Mouse (Mus musculus) lung, embryonic 14.5 days (tissue): Measurements from ENCODE around the gene Plekhm2. TPM values are rescaled to one million over a fixed set of nuclear protein-coding genes. Genes with fewer than 3 reads are reported as not detected.
A peak's percentile ranks its signal among the peaks of the same experiment; 100 is the strongest.

Source experiments
- ATAC-seq: fragments of 200-750 bp; cut with Nextera tagmentation; 2 replicates; pipeline ENCODE4 v1.8.0; 2017; ENCODE audit warnings: mild to moderate bottlenecking, moderate TSS enrichment, moderate library complexity; ENCODE audit not compliant: insufficient read depth
- DNase-seq: peaks from one replicate; pipeline ENCODE4 v3.0.0-alpha.2; 2015
- H3K27ac ChIP-seq: fragments of 300-500 bp; sonication (generic); 2 replicates; pipeline ENCODE4 v1.5.1; 2014; ENCODE audit warnings: low read depth, mild to moderate bottlenecking, moderate library complexity
- H3K27me3 ChIP-seq: fragments of 300-500 bp; sonication (generic); 2 replicates; pipeline ENCODE4 v1.6.1; 2014; ENCODE audit warnings: low read length, control low read depth; ENCODE audit not compliant: insufficient read depth
- H3K36me3 ChIP-seq: fragments of 300-500 bp; sonication (generic); 2 replicates; pipeline ENCODE4 v1.6.1; 2014; ENCODE audit warnings: control low read depth; ENCODE audit not compliant: insufficient read depth
- H3K4me1 ChIP-seq: fragments of 300-500 bp; sonication (generic); 2 replicates; pipeline ENCODE4 v1.6.1; 2014; ENCODE audit warnings: antibody characterized with exemption, control low read depth; ENCODE audit not compliant: insufficient read depth
- H3K4me2 ChIP-seq: fragments of 300-500 bp; sonication (generic); 2 replicates; pipeline ENCODE4 v1.6.1; 2014; ENCODE audit warnings: mild to moderate bottlenecking
- H3K4me3 ChIP-seq: fragments of 300-500 bp; sonication (generic); 2 replicates; pipeline ENCODE4 v1.5.1; 2014; ENCODE audit warnings: low read depth, low read length
- H3K9ac ChIP-seq: fragments of 300-500 bp; sonication (generic); 2 replicates; pipeline ENCODE4 v1.6.1; 2014
- H3K9me3 ChIP-seq: fragments of 300-500 bp; sonication (generic); 2 replicates; pipeline ENCODE4 v1.6.1; 2016; ENCODE audit warnings: low read depth, low read length, control low read depth
- CTCF ChIP-seq: IDR thresholded peaks from 2 replicates; pipeline ENCODE4 v1.5.1; 2016; ENCODE audit warnings: antibody characterized with exemption, low read depth
- WGBS: fragments of 180-500 bp; shearing (Covaris S2); extraction: QIAGEN DNeasy Blood & Tissue Kit; methylation state at CpG from one replicate; pipeline ENCODE4 v1.1.7; 2014; 5-methylcytosine and 5-hydroxymethylcytosine counted together
- polyA plus RNA-seq: library from polyadenylated mRNA; unstranded; fragments of >200 nt; fragmentation: Nextera tagmentation; extraction: Ambion mirVana; gene quantifications from 2 replicates; pipeline ENCODE4 v1.2.1, GENCODE M21; 2014

The Plekhm2 gene
- polyA plus RNA-seq, 1 experiment from 2014 or later, result 5.4 TPM

DNA sequence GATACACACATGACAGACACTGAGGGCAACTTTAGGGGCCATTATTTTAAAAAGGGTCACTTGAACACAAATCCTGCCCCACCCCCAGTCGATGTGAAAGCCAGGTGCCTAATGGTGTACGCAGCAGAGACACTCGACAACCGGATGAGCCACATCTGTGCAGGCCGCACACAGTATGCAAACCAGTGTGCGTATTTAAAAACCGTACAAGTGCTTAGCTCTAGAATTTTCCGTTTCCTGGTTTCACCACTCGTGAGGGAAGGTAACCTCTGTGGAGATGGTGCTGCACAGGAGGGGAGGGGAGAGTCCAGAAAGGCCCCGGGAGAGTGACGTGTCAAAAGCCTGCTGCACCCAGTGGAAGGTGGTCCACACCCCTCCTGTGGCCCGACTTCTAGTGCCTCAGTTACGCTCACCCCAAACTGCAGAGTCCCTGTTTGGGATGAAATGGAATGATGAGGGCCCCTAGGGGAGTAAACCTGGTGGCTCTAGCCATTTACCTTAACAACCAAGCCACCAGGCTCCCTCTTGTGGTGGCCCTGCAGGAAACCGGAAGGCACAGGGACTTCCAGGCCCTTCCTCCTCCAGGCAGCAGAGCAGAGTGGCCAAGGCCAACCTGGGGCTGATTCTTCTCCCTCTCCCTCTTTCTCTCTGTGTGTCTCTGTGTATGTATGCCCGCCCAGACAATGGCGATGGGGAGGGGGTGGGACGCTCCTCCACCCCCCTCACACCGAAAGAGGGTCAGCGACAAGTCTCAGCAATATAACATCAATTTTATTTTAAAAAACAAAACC, 39.5 kb downstream of the Plekhm2 start:
- DNase-seq, result peak; percentile 56

DNA sequence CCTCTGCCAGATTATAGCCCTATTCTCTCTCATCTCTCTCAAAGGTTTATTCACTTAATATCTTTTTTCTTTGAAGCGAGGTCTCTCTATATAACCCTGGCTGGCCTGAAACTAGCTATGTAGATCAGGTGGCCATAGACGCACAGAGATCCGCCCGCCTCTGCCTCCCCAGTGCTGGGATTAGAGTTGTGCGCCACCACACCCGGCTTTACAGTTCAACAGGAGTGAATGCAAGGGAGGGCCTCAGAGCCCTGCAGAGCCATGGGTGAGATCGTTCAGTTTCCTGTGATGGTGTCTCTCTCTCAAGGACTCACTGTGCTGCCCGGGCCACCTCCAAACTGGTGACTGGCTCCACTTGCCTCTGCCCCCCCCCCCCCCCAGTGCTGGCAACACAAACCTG, 40.6 kb downstream of the Plekhm2 start:
- ATAC-seq (no peak), DNase-seq (no peak)
- Histone ChIP-seq H3K9ac (no peak overlapping the region), H3K9me3 (no peaks in the 10 kb centered on the region), H3K4me3 (no peak overlapping the region), H3K27me3 (no peaks in the 10 kb centered on the region), H3K4me2 (no peak overlapping the region), H3K36me3 (peaks cover 39% of the 10 kb centered on the region), H3K4me1 (no peaks in the 10 kb centered on the region), H3K27ac (no peak overlapping the region)
- TF ChIP-seq CTCF, result no peak
- 83% methylated on average over 8 of the region's 8 CpGs for WGBS

More for the DNA sequence above, 39.5 kb downstream of the Plekhm2 start:
- no peak overlapping the region for H3K4me2 ChIP-seq
- peaks cover 50% of the 10 kb centered on the region for H3K36me3 ChIP-seq
- no peak overlapping the region for H3K9ac ChIP-seq
- no peak for ATAC-seq
- peak; percentile 65 for TF ChIP-seq CTCF
- no peaks in the 10 kb centered on the region for H3K9me3 ChIP-seq
- H3K4me3 ChIP-seq, result no peak overlapping the region
- no peak overlapping the region for H3K27ac ChIP-seq
- no peaks in the 10 kb centered on the region for H3K27me3 ChIP-seq
- 69% methylated on average over 19 of the region's 19 CpGs for WGBS
- H3K4me1 ChIP-seq, result no peaks in the 10 kb centered on the region

DNA sequence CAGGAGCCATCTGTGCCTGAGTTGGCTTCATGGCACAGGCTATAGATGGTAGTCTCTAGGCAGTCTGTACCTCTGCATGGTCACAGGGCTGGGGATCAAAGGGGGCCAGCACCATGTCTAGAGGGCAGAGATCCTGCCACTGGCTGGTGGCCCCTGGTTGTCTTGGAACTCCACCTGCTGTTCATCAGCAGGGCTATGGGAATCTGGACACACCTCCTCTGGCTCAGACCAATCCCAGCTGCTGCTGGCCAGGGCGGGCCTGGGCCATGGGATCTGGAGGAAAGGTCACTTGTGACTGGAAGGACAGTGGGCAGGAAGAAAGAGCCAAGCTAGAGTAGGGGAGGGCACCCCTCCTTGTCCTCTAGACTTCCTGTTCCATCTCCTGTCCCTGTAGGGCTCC, 41.0 kb downstream of the Plekhm2 start, which contains the start of gene Slc25a34:
TSS of gene Slc25a34 (minus strand) at position 156 of the 400 bp plus-strand sequence.
- Histone ChIP-seq H3K9me3 (no peaks in the 10 kb centered on the region), H3K27ac (no peak within 1 kb of the TSS), H3K4me2 (no peak within 1 kb of the TSS), H3K9ac (no peak within 1 kb of the TSS), H3K4me1 (no peaks in the 10 kb centered on the region; the same call in 1 of the 2 replicates), H3K36me3 (peaks cover 34% of the 10 kb centered on the region), H3K4me3 (no peak within 1 kb of the TSS), H3K27me3 (no peaks in the 10 kb centered on the region)
- ATAC-seq, result peak; percentile 45; the same call in 1 of the 2 replicates
- TF ChIP-seq CTCF, result no peak
- no peak for DNase-seq
- 77% methylated on average over 1 of the region's 1 CpGs for WGBS

DNA sequence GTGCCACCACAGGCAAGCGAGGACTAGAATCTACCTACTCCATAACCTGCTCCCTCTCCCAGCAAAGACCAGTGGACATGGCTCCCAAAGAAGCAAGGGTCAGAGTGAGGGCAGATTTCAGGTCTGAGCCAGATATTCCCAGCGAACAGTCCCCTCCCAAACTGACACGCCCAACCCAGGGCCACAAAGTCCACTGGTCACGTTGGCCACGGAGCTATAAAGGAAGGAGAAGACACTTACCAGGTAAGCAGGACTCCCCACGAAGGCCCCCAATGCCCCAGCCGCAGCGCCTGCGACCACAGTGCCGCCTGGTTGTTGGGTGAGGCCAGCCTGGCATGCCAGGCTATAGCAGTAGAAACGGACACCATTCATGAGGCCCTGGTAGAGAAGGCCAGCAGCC, 41.7 kb downstream of the Plekhm2 start:
- no peak for DNase-seq
- Histone ChIP-seq H3K4me2 (no peak overlapping the region), H3K27me3 (no peaks in the 10 kb centered on the region), H3K4me3 (no peak overlapping the region), H3K36me3 (peaks cover 28% of the 10 kb centered on the region), H3K9me3 (no peaks in the 10 kb centered on the region), H3K4me1 (peaks cover 2% of the 10 kb centered on the region), H3K9ac (no peak overlapping the region), H3K27ac (no peak overlapping the region)
- no peak for ATAC-seq
- 82% methylated on average over 11 of the region's 11 CpGs for WGBS
- TF ChIP-seq CTCF, result no peak

DNA sequence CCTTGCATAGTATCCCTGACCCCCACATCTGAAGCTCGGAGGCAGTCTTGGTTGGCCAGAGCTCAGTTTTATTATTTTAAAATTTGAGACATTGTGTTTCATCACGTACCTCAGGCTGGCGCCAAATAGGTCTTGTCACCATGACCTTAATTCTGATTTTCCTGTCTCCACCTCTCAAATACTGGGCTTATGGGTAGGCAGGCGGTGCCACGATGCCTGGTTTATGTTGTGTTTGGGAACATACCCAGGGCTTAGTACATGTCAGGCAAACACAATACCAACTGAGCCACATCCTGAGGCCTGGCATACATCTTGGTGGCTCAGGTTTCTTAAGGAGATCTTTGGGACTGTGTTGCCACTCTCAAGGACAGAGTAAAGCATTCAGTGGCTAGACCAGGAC, 42.1 kb downstream of the Plekhm2 start:
- 71% methylated on average over 5 of the region's 5 CpGs for WGBS

DNA sequence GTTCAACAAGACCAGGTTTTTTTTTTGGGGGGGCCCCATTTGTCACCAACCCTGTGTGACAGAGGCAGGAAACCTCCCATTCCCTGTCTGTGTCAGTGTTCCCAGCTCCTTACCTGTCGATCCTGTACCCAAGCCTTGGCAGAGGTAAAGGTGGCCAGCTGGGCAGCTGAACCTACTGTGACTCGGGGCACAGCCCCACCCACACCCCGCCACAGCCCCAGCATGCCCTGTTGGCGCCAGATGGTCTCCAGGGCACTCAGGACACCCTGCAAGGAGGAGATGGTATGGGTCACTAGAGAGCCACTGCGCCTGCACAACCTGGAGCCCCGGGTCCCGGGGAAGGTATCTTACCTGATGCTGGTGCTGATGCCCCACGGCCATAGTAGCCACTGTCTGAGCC, 42.6 kb downstream of the Plekhm2 start:
- Histone ChIP-seq H3K9ac (no peak overlapping the region), H3K27ac (no peak overlapping the region), H3K4me3 (no peak overlapping the region), H3K36me3 (peaks cover 19% of the 10 kb centered on the region), H3K4me1 (peaks cover 10% of the 10 kb centered on the region), H3K9me3 (no peaks in the 10 kb centered on the region), H3K4me2 (no peak overlapping the region), H3K27me3 (no peaks in the 10 kb centered on the region)
- DNase-seq (no peak), ATAC-seq (no peak)
- TF ChIP-seq CTCF, result no peak
- 70% methylated on average over 8 of the region's 8 CpGs for WGBS

More for the DNA sequence above, 42.1 kb downstream of the Plekhm2 start:
- Histone ChIP-seq H3K4me1 (peaks cover 7% of the 10 kb centered on the region), H3K27me3 (no peaks in the 10 kb centered on the region), H3K9ac (no peak overlapping the region), H3K27ac (no peak overlapping the region), H3K9me3 (no peaks in the 10 kb centered on the region), H3K4me2 (no peak overlapping the region), H3K4me3 (no peak overlapping the region), H3K36me3 (peaks cover 24% of the 10 kb centered on the region)
- DNase-seq (no peak), ATAC-seq (no peak)
- no peak for TF ChIP-seq CTCF

DNA sequence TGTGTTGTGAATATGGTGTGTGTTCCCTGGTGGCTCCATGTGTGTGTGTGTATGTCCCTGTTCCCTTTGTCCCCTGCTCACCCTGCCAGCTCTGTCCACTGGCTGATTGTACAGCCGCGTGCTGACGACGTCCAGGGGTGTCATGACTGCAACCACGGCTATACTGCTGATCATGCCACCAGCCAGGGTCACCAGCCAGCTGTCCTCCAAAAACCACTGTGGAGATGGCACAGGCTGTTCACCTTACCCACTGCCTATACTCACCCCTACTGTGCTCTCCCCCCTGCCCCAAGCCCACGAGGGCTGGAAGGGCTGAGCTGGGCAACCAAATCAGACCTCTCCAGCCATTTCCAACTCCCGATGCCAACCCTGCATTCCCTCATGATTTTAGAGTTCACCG, 43.4 kb downstream of the Plekhm2 start:
- Histone ChIP-seq H3K4me1 (peaks cover 10% of the 10 kb centered on the region), H3K27ac (no peak overlapping the region), H3K4me3 (no peak overlapping the region), H3K36me3 (peaks cover 11% of the 10 kb centered on the region), H3K4me2 (no peak overlapping the region), H3K27me3 (no peaks in the 10 kb centered on the region), H3K9me3 (no peaks in the 10 kb centered on the region), H3K9ac (no peak overlapping the region)
- ATAC-seq, result no peak
- 81% methylated on average over 8 of the region's 8 CpGs for WGBS
- DNase-seq, result no peak
- no peak for TF ChIP-seq CTCF
